Comparison of ENCODE assay signal across 8 mouse cellular contexts in the genomic region with DNA sequence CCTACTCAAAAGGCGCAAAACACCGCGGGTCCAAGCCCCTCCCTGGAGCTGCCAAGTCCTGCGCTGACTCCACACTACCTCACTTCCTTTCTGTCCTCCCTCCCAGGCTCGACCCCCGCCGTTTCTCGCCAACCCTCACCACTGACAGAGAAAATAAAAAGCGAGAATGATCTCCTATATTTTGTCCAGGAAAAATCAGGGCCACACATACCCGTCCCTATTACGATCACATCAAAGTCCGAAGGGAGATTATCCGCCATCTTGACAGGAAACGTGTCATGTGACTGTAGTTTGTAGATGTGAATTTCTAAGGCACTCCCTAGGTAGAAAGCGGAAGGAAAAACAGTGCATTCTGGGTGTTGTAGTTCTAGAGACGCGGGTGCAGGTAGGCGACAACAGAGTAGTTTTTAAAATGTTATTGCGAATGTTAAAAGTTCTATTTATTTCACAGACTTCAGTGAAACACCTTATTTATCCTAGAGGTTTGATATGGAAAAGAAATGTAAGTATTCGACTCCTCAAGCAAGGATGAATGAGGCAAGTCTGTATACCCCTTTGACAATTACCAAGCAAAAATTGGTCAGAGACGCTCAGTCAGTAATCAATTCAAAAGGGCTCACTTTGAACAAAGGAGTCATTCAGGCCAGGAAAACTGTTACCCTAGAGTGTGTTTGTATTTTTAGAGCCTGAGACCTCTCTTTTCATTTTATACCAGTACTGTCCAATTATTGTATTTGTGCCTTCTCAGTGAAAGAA. TPM values are rescaled to one million over a fixed set of nuclear protein-coding genes. Genes with fewer than 3 reads are reported as not detected.
DNase-seq lines count a peak whose midpoint lies in the region; ATAC-seq and TF ChIP-seq lines count a peak whose summit lies in the region.

Chm (minus strand) TSS at position 288 of the 756 bp plus-strand sequence.

- H3K9ac ChIP-seq in embryonic facial prominence, embryonic 13.5 days = peak within 1 kb of the TSS; percentile 71
- H3K9ac ChIP-seq in limb, embryonic 12.5 days (replicated peaks) = peak within 1 kb of the TSS; percentile 57
- peak within 1 kb of the TSS; percentile 59 for H3K9ac ChIP-seq in midbrain, embryonic 14.5 days (replicated peaks; ENCODE audit: low read length)

- peak within 1 kb of the TSS; percentile 68 for H3K27ac ChIP-seq in embryonic facial prominence, embryonic 13.5 days
- no peak within 1 kb of the TSS for H3K27ac ChIP-seq in limb, embryonic 12.5 days
- peak within 1 kb of the TSS; percentile 91 for H3K27ac ChIP-seq in midbrain, embryonic 14.5 days (replicated peaks; ENCODE audit: low read depth, low read length)

- DNase-seq in adrenal gland, postnatal 4 days (ENCODE audit: low spot score in 2 of 2) = peak in 1 of 2 experiments; percentile 5
- peak; percentile 69 for DNase-seq in heart, adult 8-10 months (ENCODE audit: low spot score)
- DNase-seq in kidney, adult 8-10 months = peak; percentile 56 to 63
- DNase-seq in midbrain, embryonic 14.5 days = peak; percentile 87
- DNase-seq in spleen, adult 12 weeks (ENCODE audit: low spot score) = peak; percentile 11

- no peaks in the 10 kb centered on the region for H3K27me3 ChIP-seq in C2C12 (ENCODE audit: control insufficient read depth, insufficient read depth, insufficient read length)
- H3K27me3 ChIP-seq in embryonic facial prominence, embryonic 13.5 days = no peaks in the 10 kb centered on the region
- no peaks in the 10 kb centered on the region for H3K27me3 ChIP-seq in limb, embryonic 12.5 days
- no peaks in the 10 kb centered on the region for H3K27me3 ChIP-seq in midbrain, embryonic 14.5 days (ENCODE audit: control insufficient read depth, insufficient read depth, low read length)

- ATAC-seq in embryonic facial prominence, embryonic 13.5 days (ENCODE audit: insufficient number of reproducible peaks, insufficient read depth, low FRiP score, low TSS enrichment, low read depth) = peak; percentile 80; the same call in 1 of the 2 replicates
- peak; percentile 96 for ATAC-seq in limb, embryonic 12.5 days (ENCODE audit: insufficient number of reproducible peaks, insufficient read depth, low FRiP score, low TSS enrichment, low read depth)
- peak; percentile 95 for ATAC-seq in midbrain, embryonic 14.5 days (ENCODE audit: low FRiP score, low TSS enrichment)

- no peaks in the 10 kb centered on the region for H3K9me3 ChIP-seq in embryonic facial prominence, embryonic 13.5 days
- H3K9me3 ChIP-seq in limb, embryonic 12.5 days = no peaks in the 10 kb centered on the region
- no peaks in the 10 kb centered on the region for H3K9me3 ChIP-seq in midbrain, embryonic 14.5 days (ENCODE audit: control insufficient read depth, low read length)

- TF ChIP-seq CTCF in C2C12 (IDR thresholded peaks at IDR 0.05; ENCODE audit: control insufficient read depth, insufficient read depth, insufficient read length) = no peak

- peak within 1 kb of the TSS; percentile 56 for H3K4me2 ChIP-seq in embryonic facial prominence, embryonic 13.5 days
- peak within 1 kb of the TSS; percentile 49 for H3K4me2 ChIP-seq in limb, embryonic 12.5 days
- H3K4me2 ChIP-seq in midbrain, embryonic 14.5 days (ENCODE audit: low read length) = peak within 1 kb of the TSS; percentile 52

- H3ac ChIP-seq in C2C12 (ENCODE audit: control insufficient read depth, insufficient read length, low read depth) = peak within 1 kb of the TSS; percentile 80

- peaks cover 13% of the 10 kb centered on the region for H3K79me3 ChIP-seq in C2C12 (ENCODE audit: low read depth)

- H3K36me3 ChIP-seq in C2C12 (ENCODE audit: control insufficient read depth, insufficient read depth) = no peaks in the 10 kb centered on the region
- H3K36me3 ChIP-seq in embryonic facial prominence, embryonic 13.5 days = no peaks in the 10 kb centered on the region
- no peaks in the 10 kb centered on the region for H3K36me3 ChIP-seq in limb, embryonic 12.5 days
- H3K36me3 ChIP-seq in midbrain, embryonic 14.5 days (ENCODE audit: control insufficient read depth, insufficient read depth, low read length) = no peaks in the 10 kb centered on the region

- 17% methylated on average over 21 of the region's 21 CpGs for WGBS in embryonic facial prominence, embryonic 13.5 days
- WGBS in limb, embryonic 12.5 days = 9% methylated on average over 21 of the region's 21 CpGs
- 12% methylated on average over 21 of the region's 21 CpGs for WGBS in midbrain, embryonic 14.5 days

- peaks cover 41% of the 10 kb centered on the region for H3K79me2 ChIP-seq in C2C12 (ENCODE audit: control insufficient read depth, insufficient read depth)

- H3K4me3 ChIP-seq in C2C12 (ENCODE audit: insufficient read depth, poor library complexity, severe bottlenecking) = peak within 1 kb of the TSS; percentile 56
- peak within 1 kb of the TSS; percentile 54 for H3K4me3 ChIP-seq in embryonic facial prominence, embryonic 13.5 days
- H3K4me3 ChIP-seq in limb, embryonic 12.5 days (replicated peaks) = peak within 1 kb of the TSS; percentile 49
- peak within 1 kb of the TSS; percentile 47 for H3K4me3 ChIP-seq in midbrain, embryonic 14.5 days (replicated peaks; ENCODE audit: low read depth, low read length)

- H3K4me1 ChIP-seq in embryonic facial prominence, embryonic 13.5 days = no peaks in the 10 kb centered on the region
- no peaks in the 10 kb centered on the region for H3K4me1 ChIP-seq in limb, embryonic 12.5 days (replicated peaks)
- no peaks in the 10 kb centered on the region for H3K4me1 ChIP-seq in midbrain, embryonic 14.5 days (ENCODE audit: control insufficient read depth, insufficient read depth, low read length)

TF ChIP-seq in C2C12, 6 proteins besides CTCF, POLR2A, EP300 and RAD21:
- TF ChIP-seq MYOD1 (IDR thresholded peaks at IDR 0.05; ENCODE audit: control insufficient read depth, insufficient read length, low read depth) = no peak
- peak; percentile 90 for TF ChIP-seq USF1 (IDR thresholded peaks at IDR 0.05; ENCODE audit: low read depth)

RNA-seq across cellular contexts. Expression of gene Chm, which starts in this region (rescaled TPM):
- polyA plus RNA-seq in C2C12 (2012; fragmentation: generic; extraction: Trizol) = 1.3 TPM
- 10 to 100 TPM; 17.6 to 20.1 TPM for total RNA-seq in adrenal gland, postnatal 4 days (2021)
- polyA plus RNA-seq in embryonic facial prominence, embryonic 13.5 days (2015; fragmentation: Nextera tagmentation; extraction: Ambion mirVana) = 14.1 and 14.3 TPM in 2 replicates
- total RNA-seq in heart, adult 8-10 months (2022) = 10 to 100 TPM; 10.4 to 13.0 (median 11.3) TPM
- 13.9 and 14.5 TPM in 2 replicates for polyA plus RNA-seq in limb, embryonic 12.5 days (2016; fragmentation: Nextera tagmentation; extraction: Ambion mirVana)
- 16.1 and 18.5 TPM in 2 replicates for polyA plus RNA-seq in midbrain, embryonic 14.5 days (2014; fragmentation: Nextera tagmentation; extraction: Ambion mirVana)
